Mouse (Mus musculus) forebrain, embryonic 10.5 days (tissue): ENCODE measurements around the gene Pgap2. TPM values are rescaled to one million over a fixed set of nuclear protein-coding genes. Genes with fewer than 3 reads are reported as not detected.

Experiments
- DNase-seq: peaks from one replicate; pipeline ENCODE4 v3.0.0-alpha.2; 2017; ENCODE audit warnings: low spot score; ENCODE audit errors: extremely low spot score
- H3K27ac ChIP-seq: fragments of 300-500 bp; sonication (generic); 2 replicates; pipeline ENCODE4 v1.5.1; 2016; ENCODE audit warnings: mild to moderate bottlenecking
- H3K27me3 ChIP-seq: fragments of 300-500 bp; sonication (generic); 2 replicates; pipeline ENCODE4 v1.6.1; 2016; ENCODE audit warnings: mild to moderate bottlenecking; ENCODE audit not compliant: poor library complexity, severe bottlenecking
- H3K36me3 ChIP-seq: fragments of 300-500 bp; sonication (generic); replicated peaks from 2 replicates; pipeline ENCODE4 v1.6.1; 2016; ENCODE audit warnings: mild to moderate bottlenecking, moderate library complexity
- H3K4me1 ChIP-seq: fragments of 300-500 bp; sonication (generic); 2 replicates; pipeline ENCODE4 v1.6.1; 2016
- H3K4me3 ChIP-seq: fragments of 300-500 bp; sonication (generic); 2 replicates; pipeline ENCODE4 v1.5.1; 2016; ENCODE audit warnings: mild to moderate bottlenecking, moderate library complexity
- H3K9me3 ChIP-seq: fragments of 300-500 bp; sonication (generic); 2 replicates; pipeline ENCODE4 v1.6.1; 2016; ENCODE audit warnings: mild to moderate bottlenecking, moderate library complexity
- WGBS: fragments of 180-500 bp; shearing (Covaris S2); methylation state at CpG from one replicate; pipeline ENCODE4 v1.1.7; 2016; 5-methylcytosine and 5-hydroxymethylcytosine counted together
- polyA plus RNA-seq: library from polyadenylated mRNA; unstranded; fragments of >200 nt; fragmentation: Nextera tagmentation; extraction: Ambion mirVana; gene quantifications from 2 replicates; pipeline ENCODE4 v1.2.1, GENCODE M21; 2016

Pgap2 gene
- 54.7 and 55.0 TPM in 2 replicates for polyA plus RNA-seq

GRCm38 (mm10) chr7:102209756-102210721 is at the start of gene Pgap2, which contains the start of gene Nup98:
Gene Pgap2 (plus strand): TSS chr7:102210208.
Gene Nup98 (minus strand): TSS chr7:102210176.
- Histone ChIP-seq H3K4me1 (peaks cover 24% of the 10 kb centered on the region), H3K27me3 (no peaks in the 10 kb centered on the region), H3K4me3 (peak within 1 kb of the TSS; percentile 89), H3K27ac (peak within 1 kb of the TSS; percentile 97), H3K9me3 (no peaks in the 10 kb centered on the region), H3K36me3 (no peaks in the 10 kb centered on the region; the same call in 1 of the 2 replicates)
- peak; percentile 100 for DNase-seq
- under 1% methylated on average over 84 of the region's 87 CpGs for WGBS

DNA sequence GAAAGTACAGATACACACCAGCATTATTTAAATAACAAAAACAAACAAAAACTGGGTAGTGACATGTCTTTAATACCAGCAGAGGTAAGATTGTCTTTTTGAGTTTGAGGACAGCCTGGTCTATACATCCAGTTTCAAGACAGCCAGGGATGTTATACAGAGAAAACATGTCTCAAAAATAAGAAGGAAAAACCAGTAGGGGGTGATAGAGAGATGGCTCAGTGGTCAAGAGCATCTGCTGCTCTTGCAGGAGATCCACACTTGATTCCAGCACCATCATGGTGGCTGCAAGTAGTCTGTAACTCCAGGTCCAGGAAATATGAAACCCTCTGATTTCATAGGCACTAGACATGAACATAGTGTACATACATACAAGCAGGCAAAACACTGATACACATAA is 39.7 kb upstream of the Pgap2 start:
- H3K36me3 ChIP-seq: peaks cover 93% of the 10 kb centered on the region

GRCm38 (mm10) chr7:102183849-102184248 is 26.2 kb upstream of the Pgap2 start:
- Histone ChIP-seq H3K36me3 (peaks cover 96% of the 10 kb centered on the region), H3K4me1 (no peaks in the 10 kb centered on the region), H3K27me3 (no peaks in the 10 kb centered on the region), H3K9me3 (no peaks in the 10 kb centered on the region), H3K27ac (no peak overlapping the region), H3K4me3 (no peak overlapping the region)
- DNase-seq: no peak
- 89% methylated on average over 3 of the region's 3 CpGs for WGBS

More for the DNA sequence above, 39.7 kb upstream of the Pgap2 start:
- H3K4me1 ChIP-seq: no peaks in the 10 kb centered on the region
- no peak overlapping the region for H3K4me3 ChIP-seq
- no peaks in the 10 kb centered on the region for H3K9me3 ChIP-seq
- H3K27ac ChIP-seq: no peak overlapping the region
- DNase-seq: no peak
- no peaks in the 10 kb centered on the region for H3K27me3 ChIP-seq

GRCm38 (mm10) chr7:102192356-102192755 is 17.7 kb upstream of the Pgap2 start:
- Histone ChIP-seq H3K4me1 (no peaks in the 10 kb centered on the region), H3K27ac (no peak overlapping the region), H3K27me3 (no peaks in the 10 kb centered on the region), H3K4me3 (no peak overlapping the region), H3K9me3 (no peaks in the 10 kb centered on the region), H3K36me3 (peaks cover 81% of the 10 kb centered on the region)
- WGBS: 88% methylated on average over 1 of the region's 1 CpGs
- DNase-seq: no peak

GRCm38 (mm10) chr7:102200576-102200975 is 9.4 kb upstream of the Pgap2 start:
- WGBS: 84% methylated on average over 3 of the region's 3 CpGs
- no peak overlapping the region for H3K4me3 ChIP-seq
- no peak for DNase-seq
- peaks cover 25% of the 10 kb centered on the region for H3K36me3 ChIP-seq
- no peak overlapping the region for H3K27ac ChIP-seq
- no peaks in the 10 kb centered on the region for H3K27me3 ChIP-seq
- H3K9me3 ChIP-seq: no peaks in the 10 kb centered on the region
- no peaks in the 10 kb centered on the region for H3K4me1 ChIP-seq

- no peak for DNase-seq
- H3K36me3 ChIP-seq: peaks cover 25% of the 10 kb centered on the region
- no peak overlapping the region for H3K4me3 ChIP-seq
- no peaks in the 10 kb centered on the region for H3K27me3 ChIP-seq
- no peaks in the 10 kb centered on the region for H3K9me3 ChIP-seq
- H3K27ac ChIP-seq: no peak overlapping the region
- H3K4me1 ChIP-seq: no peaks in the 10 kb centered on the region
These were observed 8.8 kb upstream of the Pgap2 start for GRCm38 (mm10) chr7:102200996-102201785.

DNA sequence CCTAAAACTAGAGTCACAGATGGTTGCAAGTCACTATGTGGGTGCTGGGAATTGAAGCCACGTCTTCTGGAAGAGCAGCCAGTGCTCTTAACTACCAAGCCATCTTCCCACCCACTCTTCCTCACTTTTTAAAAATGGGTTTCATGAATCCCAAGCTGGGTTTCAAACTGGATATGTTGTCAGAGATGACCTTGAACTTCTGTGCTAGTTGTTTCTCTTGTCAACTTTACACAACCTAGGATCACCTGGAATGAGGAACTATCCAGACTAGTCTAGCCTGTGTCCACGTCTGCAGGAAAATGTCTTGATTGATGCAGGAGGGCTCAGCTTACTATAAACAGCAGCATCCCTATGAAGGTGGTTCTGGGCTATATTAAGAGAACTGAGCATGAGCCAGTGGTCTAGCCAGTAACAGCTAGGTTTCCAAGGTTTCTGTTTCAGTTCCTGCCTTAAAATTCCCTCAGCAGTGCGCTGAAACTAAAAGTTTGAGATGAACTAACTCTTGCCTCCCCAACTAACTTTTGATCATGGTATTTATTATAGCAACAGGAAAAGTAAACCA is 5.6 kb upstream of the Pgap2 start:
- Histone ChIP-seq H3K4me3 (no peak overlapping the region), H3K27ac (no peak overlapping the region), H3K4me1 (peaks cover 20% of the 10 kb centered on the region), H3K27me3 (no peaks in the 10 kb centered on the region), H3K36me3 (peaks cover 25% of the 10 kb centered on the region), H3K9me3 (no peaks in the 10 kb centered on the region)
- DNase-seq: no peak
- WGBS: 91% methylated on average over 3 of the region's 3 CpGs

DNA sequence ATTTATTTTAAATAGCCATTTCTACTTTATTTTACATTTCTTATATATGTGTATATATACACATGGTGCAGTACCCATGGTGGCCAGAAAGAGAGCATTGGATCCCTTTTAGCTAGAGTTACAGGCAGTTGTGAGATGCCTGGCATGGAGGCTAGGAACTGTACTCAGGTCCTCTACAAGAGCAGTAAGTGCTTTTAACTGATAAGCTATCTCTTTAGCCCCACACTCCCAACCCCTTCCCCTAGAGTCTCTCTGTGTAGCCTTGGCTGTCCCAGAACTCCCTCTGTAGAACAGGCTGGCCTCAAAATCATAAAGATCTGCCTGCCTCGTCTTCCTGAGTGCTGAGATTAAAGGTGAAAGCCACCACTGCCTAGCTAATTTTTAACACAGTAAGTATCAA is 4.4 kb upstream of the Pgap2 start:
- H3K27ac ChIP-seq: no peak overlapping the region
- no peaks in the 10 kb centered on the region for H3K27me3 ChIP-seq
- H3K4me3 ChIP-seq: no peak overlapping the region
- no peaks in the 10 kb centered on the region for H3K9me3 ChIP-seq
- peaks cover 21% of the 10 kb centered on the region for H3K4me1 ChIP-seq
- H3K36me3 ChIP-seq: peaks cover 21% of the 10 kb centered on the region
- DNase-seq: no peak
- WGBS: 97% methylated on average over 1 of the region's 1 CpGs

GRCm38 (mm10) chr7:102208806-102209363 is 1.1 kb upstream of the Pgap2 start:
- Histone ChIP-seq H3K4me1 (peaks cover 24% of the 10 kb centered on the region), H3K9me3 (no peaks in the 10 kb centered on the region), H3K27me3 (no peaks in the 10 kb centered on the region), H3K36me3 (peaks cover 10% of the 10 kb centered on the region), H3K4me3 (peak overlapping the region; percentile 89), H3K27ac (peak overlapping the region; percentile 97)
- WGBS: 58% methylated on average over 4 of the region's 4 CpGs
- no peak for DNase-seq

GRCm38 (mm10) chr7:102211071-102211470 is 1.1 kb downstream of the Pgap2 start:
- Histone ChIP-seq H3K27ac (peak overlapping the region; percentile 97), H3K4me1 (peaks cover 24% of the 10 kb centered on the region)
- DNase-seq: no peak

DNA sequence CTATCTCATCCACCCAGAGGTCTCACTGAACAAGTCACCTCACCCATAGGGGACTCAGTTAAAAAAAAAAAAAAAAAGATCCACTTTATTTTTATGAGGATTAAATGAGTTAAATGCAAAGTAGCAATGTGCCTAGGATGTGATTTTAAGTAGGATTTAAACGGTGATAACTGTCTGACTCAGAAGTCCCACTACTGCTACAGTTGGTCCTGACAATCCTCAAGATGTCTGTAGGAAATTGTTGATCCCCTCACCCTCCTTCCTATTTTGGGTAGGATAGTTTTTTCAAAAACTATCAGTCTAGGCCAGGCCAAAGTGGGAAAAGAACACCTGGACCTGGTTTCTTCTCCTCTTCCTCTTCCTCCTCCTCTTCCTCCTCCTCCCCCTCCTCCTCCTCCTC is 11.9 kb downstream of the Pgap2 start:
- no peak for DNase-seq
- H3K27me3 ChIP-seq: no peaks in the 10 kb centered on the region
- peaks cover 14% of the 10 kb centered on the region for H3K4me1 ChIP-seq
- WGBS: 64% methylated on average over 1 of the region's 1 CpGs
- H3K36me3 ChIP-seq: peaks cover 12% of the 10 kb centered on the region; the same call in 1 of the 2 replicates
- no peaks in the 10 kb centered on the region for H3K9me3 ChIP-seq
- H3K4me3 ChIP-seq: peak overlapping the region; percentile 75
- H3K27ac ChIP-seq: peak overlapping the region; percentile 60; the same call in 1 of the 2 replicates

More at GRCm38 (mm10) chr7:102211071-102211470, 1.1 kb downstream of the Pgap2 start:
- H3K9me3 ChIP-seq: no peaks in the 10 kb centered on the region
- WGBS: 71% methylated on average over 3 of the region's 3 CpGs
- no peaks in the 10 kb centered on the region for H3K27me3 ChIP-seq
- no peaks in the 10 kb centered on the region; the same call in 1 of the 2 replicates for H3K36me3 ChIP-seq
- H3K4me3 ChIP-seq: peak overlapping the region; percentile 89

GRCm38 (mm10) chr7:102222336-102222735 is 12.3 kb downstream of the Pgap2 start:
- 0% methylated on average over 9 of the region's 13 CpGs for WGBS
- DNase-seq: peak; percentile 69
- peaks cover 14% of the 10 kb centered on the region for H3K4me1 ChIP-seq
- H3K27ac ChIP-seq: peak overlapping the region; percentile 86
- H3K4me3 ChIP-seq: peak overlapping the region; percentile 75
- H3K27me3 ChIP-seq: no peaks in the 10 kb centered on the region
- no peaks in the 10 kb centered on the region for H3K9me3 ChIP-seq
- peaks cover 16% of the 10 kb centered on the region; the same call in 1 of the 2 replicates for H3K36me3 ChIP-seq
